Mouse (Mus musculus) intestine, embryonic 14.5 days (tissue): ENCODE data around the gene Pyroxd2. TPM values are rescaled to one million over a fixed set of nuclear protein-coding genes. Genes with fewer than 3 reads are reported as not detected.
"Not testable (repeated sequence)": the region's sequence is repeated elsewhere in the genome, so short reads cannot be mapped to it uniquely, and the experiment has no call there.

Experiments used
- ATAC-seq: fragments of 200-750 bp; cut with Nextera tagmentation; replicated peaks from 2 replicates; pipeline ENCODE4 v1.8.0; 2017; ENCODE audit warnings: low read depth, moderate number of reproducible peaks, moderate TSS enrichment, moderate library complexity; ENCODE audit not compliant: low FRiP score, low TSS enrichment
- DNase-seq: peaks from one replicate; pipeline ENCODE4 v3.0.0-alpha.2; 2018; ENCODE audit warnings: low spot score
- H3K27ac ChIP-seq: fragments of 300-500 bp; sonication (generic); 2 replicates; pipeline ENCODE4 v1.5.1; 2014; ENCODE audit warnings: low read depth, mild to moderate bottlenecking, control low read depth
- H3K27me3 ChIP-seq: fragments of 300-500 bp; sonication (generic); replicated peaks from 2 replicates; pipeline ENCODE4 v1.6.1; 2014; ENCODE audit warnings: low read length, control low read depth; ENCODE audit not compliant: control insufficient read depth, insufficient read depth
- H3K36me3 ChIP-seq: fragments of 300-500 bp; sonication (generic); 2 replicates; pipeline ENCODE4 v1.6.1; 2014; ENCODE audit warnings: low read length, control low read depth; ENCODE audit not compliant: control insufficient read depth, insufficient read depth
- H3K4me1 ChIP-seq: fragments of 300-500 bp; sonication (generic); replicated peaks from 2 replicates; pipeline ENCODE4 v1.6.1; 2014; ENCODE audit warnings: low read length, control low read depth, mixed read lengths; ENCODE audit not compliant: control insufficient read depth, insufficient read depth
- H3K4me2 ChIP-seq: fragments of 300-500 bp; sonication (generic); 2 replicates; pipeline ENCODE4 v1.6.1; 2014; ENCODE audit warnings: low read length
- H3K4me3 ChIP-seq: fragments of 300-500 bp; sonication (generic); 2 replicates; pipeline ENCODE4 v1.5.1; 2014; ENCODE audit warnings: low read depth, low read length, control low read depth, mixed read lengths
- H3K9ac ChIP-seq: fragments of 300-500 bp; sonication (generic); 2 replicates; pipeline ENCODE4 v1.6.1; 2014; ENCODE audit warnings: mild to moderate bottlenecking, low read length
- H3K9me3 ChIP-seq: fragments of 300-500 bp; sonication (generic); 2 replicates; pipeline ENCODE4 v1.6.1; 2016; ENCODE audit warnings: low read length, control low read depth; ENCODE audit not compliant: control insufficient read depth
- WGBS: fragments of 180-500 bp; shearing (Covaris S2); extraction: QIAGEN DNeasy Blood & Tissue Kit; methylation state at CpG from one replicate; pipeline ENCODE4 v1.1.7; 2014; 5-methylcytosine and 5-hydroxymethylcytosine counted together
- polyA plus RNA-seq: library from polyadenylated mRNA; unstranded; fragments of >200 nt; fragmentation: Nextera tagmentation; extraction: Ambion mirVana; gene quantifications from 2 replicates; pipeline ENCODE4 v1.2.1, GENCODE M21; 2014

Gene Pyroxd2
- polyA plus RNA-seq, 1 experiment from 2014 or later = 3.6 TPM

DNA sequence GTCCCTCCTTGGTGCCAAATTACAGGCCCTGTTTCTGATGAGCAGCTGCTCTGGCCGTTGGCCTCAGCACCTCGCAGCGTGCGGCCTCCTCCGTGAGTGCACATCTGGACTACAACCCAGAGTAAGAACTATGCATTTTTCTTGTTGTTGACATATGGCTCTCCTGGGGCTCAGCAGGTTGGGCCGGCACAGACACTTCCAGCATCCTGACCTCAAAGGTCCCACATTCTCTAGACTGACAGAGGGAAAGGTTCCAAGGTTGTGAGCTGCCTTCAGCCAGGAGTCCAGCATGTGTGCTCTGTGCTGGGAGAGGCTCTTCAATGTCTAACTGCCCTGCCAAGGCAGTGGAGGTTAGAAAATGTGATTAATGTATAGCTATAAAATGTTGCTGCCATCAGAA lies 55.2 kb downstream of the Pyroxd2 start:
- Histone ChIP-seq H3K27ac (no peak overlapping the region), H3K4me1 (0 out of 2 replicates have a peak, but pooled peaks cover 4% of the 10 kb centered on the region), H3K9me3 (no peaks in the 10 kb centered on the region), H3K27me3 (no peaks in the 10 kb centered on the region), H3K9ac (no peak overlapping the region), H3K36me3 (no peaks in the 10 kb centered on the region), H3K4me3 (no peak overlapping the region), H3K4me2 (no peak overlapping the region)
- 43% methylated on average over 6 of the region's 6 CpGs for WGBS
- no peak for DNase-seq
- no peak for ATAC-seq

GRCm38 (mm10) chr19:42690256-42690655 lies 62.3 kb downstream of the Pyroxd2 start:
- 90% methylated on average over 1 of the region's 1 CpGs for WGBS

DNA sequence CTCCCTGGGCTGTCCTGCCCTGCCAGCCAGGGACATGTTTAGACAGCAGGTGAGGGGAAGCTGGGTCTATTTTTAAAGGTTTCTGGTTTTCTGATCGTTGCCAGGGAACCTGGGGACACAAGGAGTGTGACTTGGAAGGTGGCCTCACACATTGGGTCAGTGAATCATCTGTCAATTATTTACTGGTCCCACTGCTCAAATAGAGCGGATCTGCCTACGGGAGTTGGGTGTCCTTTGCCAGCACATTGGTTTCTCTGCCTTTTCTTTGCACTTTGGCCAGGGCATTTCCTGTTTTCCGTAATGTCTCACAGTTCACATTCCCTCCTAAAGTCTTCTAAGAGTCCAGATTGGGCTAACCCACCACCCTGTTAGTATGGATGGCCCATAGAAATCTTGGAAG lies 62.8 kb downstream of the Pyroxd2 start:
- ATAC-seq (no peak), DNase-seq (no peak)
- H3K27me3 ChIP-seq = no peaks in the 10 kb centered on the region
- H3K4me2 ChIP-seq = no peak overlapping the region
- 65% methylated on average over 4 of the region's 4 CpGs for WGBS
- H3K9me3 ChIP-seq = no peaks in the 10 kb centered on the region
- H3K4me1 ChIP-seq = no peaks in the 10 kb centered on the region
- no peak overlapping the region for H3K4me3 ChIP-seq
- no peaks in the 10 kb centered on the region for H3K36me3 ChIP-seq
- no peak overlapping the region for H3K9ac ChIP-seq
- H3K27ac ChIP-seq = no peak overlapping the region

More at GRCm38 (mm10) chr19:42690256-42690655, 62.3 kb downstream of the Pyroxd2 start:
- no peak for DNase-seq
- Histone ChIP-seq H3K4me2 (no peak overlapping the region), H3K4me3 (no peak overlapping the region), H3K27ac (no peak overlapping the region), H3K9me3 (no peaks in the 10 kb centered on the region), H3K4me1 (no peaks in the 10 kb centered on the region), H3K9ac (no peak overlapping the region), H3K27me3 (no peaks in the 10 kb centered on the region), H3K36me3 (no peaks in the 10 kb centered on the region)
- no peak for ATAC-seq

DNA sequence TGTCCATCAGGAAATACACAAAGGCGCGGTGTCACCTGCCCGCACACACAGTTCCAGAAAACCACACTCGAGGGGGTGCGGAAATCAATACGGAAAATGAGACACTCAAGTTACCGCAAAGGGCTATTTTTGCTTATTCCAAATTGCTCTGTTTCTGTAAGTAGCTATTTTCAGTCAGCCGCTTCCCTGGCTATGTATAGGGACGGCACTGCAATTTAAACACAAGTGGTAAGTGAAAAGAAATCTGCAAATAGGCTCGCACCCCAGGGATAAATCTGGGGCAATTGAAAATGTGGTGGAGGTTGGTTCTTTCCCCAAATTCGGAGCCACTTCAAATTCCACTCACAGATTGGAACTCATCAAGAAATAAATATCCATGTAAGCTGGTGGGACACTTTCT lies 63.3 kb downstream of the Pyroxd2 start:
- Histone ChIP-seq H3K27ac (no peak overlapping the region), H3K9me3 (no peaks in the 10 kb centered on the region), H3K27me3 (no peaks in the 10 kb centered on the region), H3K4me1 (no peaks in the 10 kb centered on the region), H3K9ac (no peak overlapping the region), H3K4me3 (no peak overlapping the region), H3K36me3 (no peaks in the 10 kb centered on the region), H3K4me2 (no peak overlapping the region)
- 84% methylated on average over 11 of the region's 11 CpGs for WGBS
- ATAC-seq = no peak
- no peak for DNase-seq

GRCm38 (mm10) chr19:42682776-42683175 lies 69.8 kb downstream of the Pyroxd2 start:
- not testable (repeated sequence) for H3K27ac ChIP-seq, ATAC-seq, H3K4me1 ChIP-seq, H3K27me3 ChIP-seq, H3K4me2 ChIP-seq, DNase-seq, H3K9me3 ChIP-seq, H3K36me3 ChIP-seq, H3K4me3 ChIP-seq, H3K9ac ChIP-seq
- 82% methylated on average over 2 of the region's 2 CpGs for WGBS

DNA sequence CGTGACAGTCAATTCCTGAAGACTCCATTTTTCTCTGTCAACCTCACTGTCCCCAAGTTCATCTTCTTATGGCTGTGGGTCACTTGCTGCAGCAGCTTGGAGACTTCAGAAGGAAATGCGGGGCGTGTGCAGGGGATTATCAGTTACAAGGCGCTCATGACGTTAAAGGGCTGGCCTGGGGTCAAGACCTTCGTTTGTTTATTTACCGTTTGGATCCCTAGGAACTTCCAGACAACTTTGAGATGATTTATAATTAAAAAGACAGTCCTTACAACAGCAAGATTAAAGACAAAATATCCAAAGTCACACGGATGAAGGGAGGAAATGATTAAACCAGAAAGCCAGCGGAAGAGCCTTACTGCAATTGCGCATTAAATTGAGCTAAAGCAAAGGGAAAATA lies 74.4 kb downstream of the Pyroxd2 start:
- no peaks in the 10 kb centered on the region for H3K9me3 ChIP-seq
- no peak overlapping the region for H3K27ac ChIP-seq
- ATAC-seq = no peak
- DNase-seq = no peak
- no peaks in the 10 kb centered on the region; the same call in 1 of the 2 replicates for H3K4me1 ChIP-seq
- no peak overlapping the region for H3K4me2 ChIP-seq
- no peak overlapping the region for H3K9ac ChIP-seq
- H3K4me3 ChIP-seq = no peak overlapping the region
- H3K36me3 ChIP-seq = no peaks in the 10 kb centered on the region
- 50% methylated on average over 10 of the region's 10 CpGs for WGBS
- no peaks in the 10 kb centered on the region for H3K27me3 ChIP-seq

- WGBS = 96% methylated on average over 3 of the region's 3 CpGs
- Histone ChIP-seq H3K4me3 (no peak overlapping the region), H3K27ac (no peak overlapping the region), H3K4me2 (no peak overlapping the region), H3K36me3 (no peaks in the 10 kb centered on the region), H3K9me3 (no peaks in the 10 kb centered on the region), H3K4me1 (no peaks in the 10 kb centered on the region; the same call in 1 of the 2 replicates), H3K27me3 (no peaks in the 10 kb centered on the region), H3K9ac (no peak overlapping the region)
- DNase-seq (no peak), ATAC-seq (no peak)
These were observed 75.1 kb downstream of the Pyroxd2 start for GRCm38 (mm10) chr19:42677452-42677851.

GRCm38 (mm10) chr19:42676931-42677330 lies 75.6 kb downstream of the Pyroxd2 start:
- Histone ChIP-seq H3K36me3 (no peaks in the 10 kb centered on the region), H3K4me3 (no peak overlapping the region), H3K4me1 (no peaks in the 10 kb centered on the region; the same call in 1 of the 2 replicates), H3K9me3 (no peaks in the 10 kb centered on the region), H3K4me2 (no peak overlapping the region), H3K27me3 (no peaks in the 10 kb centered on the region), H3K9ac (no peak overlapping the region), H3K27ac (no peak overlapping the region)
- WGBS = 89% methylated on average over 3 of the region's 3 CpGs
- DNase-seq = no peak
- ATAC-seq = no peak
